Mouse (Mus musculus) bone marrow, adult 2 months (tissue): ENCODE measurements around the gene Grin2b. TPM values are rescaled to one million over a fixed set of nuclear protein-coding genes. Genes with fewer than 3 reads are reported as not detected.

ENCODE experiments used
- H3K27ac ChIP-seq: fragments of 200-500 bp; 2 replicates; pipeline ENCODE4 v1.5.1; 2012; ENCODE audit warnings: low read depth, mild to moderate bottlenecking, control low read depth, inconsistent platforms, low read length; ENCODE audit not compliant: control insufficient read depth, poor library complexity, insufficient read depth
- H3K4me1 ChIP-seq: fragments of 200-500 bp; 2 replicates; pipeline ENCODE4 v1.6.1; 2011; ENCODE audit warnings: low read length; ENCODE audit not compliant: control insufficient read depth, insufficient read depth
- H3K4me3 ChIP-seq: fragments of 200-500 bp; replicated peaks from 2 replicates; pipeline ENCODE3; 2011; ENCODE audit warnings: mild to moderate bottlenecking, low read depth, low read length, control low read depth; ENCODE audit not compliant: control insufficient read depth
- CTCF ChIP-seq: fragments of 200-500 bp; IDR thresholded peaks from 2 replicates; pipeline ENCODE4 v1.5.1; 2011; ENCODE audit warnings: low read length, control low read depth; ENCODE audit not compliant: control insufficient read depth, insufficient read depth
- POLR2A ChIP-seq: fragments of 200-500 bp; IDR thresholded peaks from 2 replicates; pipeline ENCODE4 v1.6.1; 2011; ENCODE audit warnings: low read depth, mild to moderate bottlenecking, control low read depth, low read length, borderline replicate concordance; ENCODE audit not compliant: control insufficient read depth
- WGBS: fragments of 180-500 bp; shearing (Covaris S2); methylation state at CpG from one replicate; pipeline ENCODE4 v1.1.7; 2018; 5-methylcytosine and 5-hydroxymethylcytosine counted together
- polyA plus RNA-seq: library from polyadenylated mRNA; stranded (reverse); fragments of >200 nt; gene quantifications from 2 replicates; pipeline ENCODE4 v1.2.4, GENCODE M21; 2011; ENCODE audit warnings: low replicate concordance; ENCODE audit not compliant: missing spikeins, insufficient read depth, insufficient read length

Grin2b gene
- polyA plus RNA-seq, 1 experiment: 0.10 TPM

DNA sequence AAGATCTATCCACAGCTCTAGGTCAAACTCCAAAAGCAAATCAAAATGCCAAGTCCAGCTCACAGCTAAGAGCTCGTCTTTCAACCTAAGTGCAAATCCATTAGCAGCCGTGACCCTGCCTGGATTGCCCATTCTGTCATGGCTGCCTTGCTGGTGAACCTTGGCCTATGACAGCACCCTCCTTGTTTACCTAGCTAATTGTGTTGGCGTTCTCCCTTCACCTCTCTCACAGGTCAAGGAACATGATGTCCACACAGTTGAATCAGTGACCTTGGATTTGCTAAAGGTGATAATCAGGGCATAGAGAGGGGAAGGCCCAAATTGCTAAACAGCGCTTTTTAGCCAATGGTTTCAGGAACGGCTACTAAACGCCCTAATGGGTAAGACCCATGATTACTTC lies 165.2 kb downstream of the Grin2b start:
- no peaks in the 10 kb centered on the region for H3K4me1 ChIP-seq
- 80% methylated on average over 6 of the region's 6 CpGs for WGBS
- TF ChIP-seq POLR2A (no peak), CTCF (no peak)

GRCm38 (mm10) chr6:135994691-135995090 lies 178.6 kb downstream of the Grin2b start:
- no peaks in the 10 kb centered on the region for H3K4me1 ChIP-seq
- H3K27ac ChIP-seq: no peak overlapping the region
- 70% methylated on average over 7 of the region's 7 CpGs for WGBS
- H3K4me3 ChIP-seq: no peak overlapping the region
- TF ChIP-seq POLR2A (no peak), CTCF (no peak)

More for the DNA sequence above, 165.2 kb downstream of the Grin2b start:
- Histone ChIP-seq H3K27ac (no peak overlapping the region), H3K4me3 (no peak overlapping the region)

DNA sequence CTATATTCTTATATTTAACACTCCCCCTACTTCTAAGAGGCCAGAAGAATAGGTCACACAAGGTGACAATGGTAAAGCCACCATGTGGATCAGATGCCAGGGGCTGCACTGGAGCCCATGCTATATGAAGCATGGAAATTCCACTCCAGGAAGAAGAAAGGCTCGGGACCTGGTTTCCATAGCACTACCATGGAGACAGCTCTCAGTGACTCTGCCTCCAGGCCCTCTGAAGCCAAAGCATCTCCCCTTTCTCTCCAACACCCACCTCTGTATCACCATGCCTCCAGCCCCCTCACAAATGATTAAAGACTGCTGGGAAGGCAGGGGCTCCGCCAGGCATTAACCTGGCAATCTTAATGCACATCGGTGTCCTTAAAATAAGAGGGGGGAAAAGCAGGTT lies 179.4 kb downstream of the Grin2b start:
- no peaks in the 10 kb centered on the region for H3K4me1 ChIP-seq
- TF ChIP-seq CTCF (no peak), POLR2A (no peak)
- no peak overlapping the region for H3K4me3 ChIP-seq
- no peak overlapping the region for H3K27ac ChIP-seq
- 77% methylated on average over 3 of the region's 3 CpGs for whole genome bisulfite sequencing

- H3K4me1 ChIP-seq: no peaks in the 10 kb centered on the region
- TF ChIP-seq CTCF: no peak
- no peak for TF ChIP-seq POLR2A
- WGBS: 88% methylated on average over 11 of the region's 11 CpGs
- H3K27ac ChIP-seq: no peak overlapping the region
- H3K4me3 ChIP-seq: no peak overlapping the region
Measured at GRCm38 (mm10) chr6:135993378-135993777, 179.9 kb downstream of the Grin2b start.

DNA sequence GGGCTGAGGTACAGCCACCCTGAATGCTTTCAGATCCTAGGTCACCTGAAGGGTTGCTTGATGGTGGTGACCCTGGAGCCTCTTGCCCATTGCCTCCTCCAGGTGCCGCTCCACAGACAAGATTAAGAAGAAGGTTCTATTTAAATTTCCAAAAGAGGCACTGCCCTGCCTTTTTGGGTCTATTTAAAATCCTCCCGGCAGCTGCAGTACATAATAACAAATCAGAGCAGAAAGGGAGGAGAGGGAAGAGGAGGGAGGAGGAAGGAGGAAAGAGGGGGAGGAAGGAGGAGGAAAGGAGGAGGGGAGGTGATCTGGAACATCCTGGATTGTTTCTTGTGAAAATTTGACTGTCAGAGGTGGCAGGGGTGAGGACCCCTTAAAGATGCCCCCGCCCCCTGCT lies 197.2 kb downstream of the Grin2b start:
- Histone ChIP-seq H3K4me3 (no peak overlapping the region), H3K27ac (no peak overlapping the region), H3K4me1 (no peaks in the 10 kb centered on the region)
- 69% methylated on average over 3 of the region's 3 CpGs for WGBS
- no peak for TF ChIP-seq CTCF
- TF ChIP-seq POLR2A: no peak

GRCm38 (mm10) chr6:135972481-135972880 lies 200.8 kb downstream of the Grin2b start:
- Histone ChIP-seq H3K4me1 (no peaks in the 10 kb centered on the region), H3K4me3 (no peak overlapping the region), H3K27ac (no peak overlapping the region)
- TF ChIP-seq POLR2A (no peak), CTCF (no peak)
- WGBS: 69% methylated on average over 9 of the region's 9 CpGs

DNA sequence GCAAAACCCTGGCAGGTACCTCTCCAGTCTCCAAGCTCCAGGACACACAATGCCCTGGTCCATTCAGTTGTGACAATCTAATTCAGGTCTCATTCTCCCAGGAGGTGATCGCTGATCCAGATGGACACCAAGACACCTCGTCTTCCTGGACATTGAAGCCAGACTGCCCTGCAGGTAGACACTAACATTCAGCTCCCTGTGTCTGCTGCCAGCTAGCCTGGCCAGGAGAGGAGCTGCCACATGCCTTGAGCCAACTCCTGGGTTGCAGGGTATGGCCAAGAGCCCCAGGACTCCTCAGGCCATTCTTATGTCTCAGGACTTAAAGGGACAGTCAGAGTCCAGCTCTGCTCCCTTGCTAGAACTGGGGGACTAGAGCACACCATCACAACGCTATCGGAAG lies 201.8 kb downstream of the Grin2b start:
- H3K27ac ChIP-seq: no peak overlapping the region
- WGBS: 83% methylated on average over 4 of the region's 4 CpGs
- H3K4me1 ChIP-seq: no peaks in the 10 kb centered on the region
- no peak overlapping the region for H3K4me3 ChIP-seq
- TF ChIP-seq POLR2A: no peak
- no peak for TF ChIP-seq CTCF

GRCm38 (mm10) chr6:135970716-135971318 lies 202.5 kb downstream of the Grin2b start:
- Histone ChIP-seq H3K4me3 (no peak overlapping the region), H3K4me1 (no peaks in the 10 kb centered on the region), H3K27ac (no peak overlapping the region)
- no peak for TF ChIP-seq POLR2A
- no peak for TF ChIP-seq CTCF
- 65% methylated on average over 3 of the region's 3 CpGs for WGBS

GRCm38 (mm10) chr6:135961766-135962165 lies 211.5 kb downstream of the Grin2b start:
- no peak overlapping the region for H3K27ac ChIP-seq
- H3K4me1 ChIP-seq: no peaks in the 10 kb centered on the region
- no peak overlapping the region for H3K4me3 ChIP-seq
- no peak for TF ChIP-seq POLR2A
- 66% methylated on average over 9 of the region's 9 CpGs for WGBS
